Mouse (Mus musculus): ENCODE measurements around the gene Olfr1089.

The Olfr1089 gene

DNA sequence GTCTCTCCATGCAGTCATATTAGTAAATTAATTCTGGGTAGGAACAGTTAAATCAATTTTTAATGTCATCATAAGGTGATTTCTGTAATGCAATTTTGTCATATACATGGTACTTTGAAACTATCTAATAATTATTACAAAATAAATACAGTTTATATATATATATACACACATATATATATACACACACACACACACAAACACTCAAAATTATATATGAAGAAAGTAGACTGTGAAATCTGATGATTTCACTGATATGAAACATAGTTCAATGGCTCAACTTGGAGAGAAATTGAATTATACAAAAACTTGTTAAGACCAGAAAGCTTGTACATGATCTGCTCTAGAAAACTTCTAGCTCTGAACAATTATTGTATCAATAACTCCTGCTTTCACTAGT is at the start of gene Olfr1089:
TSS of gene Olfr1089 (minus strand) at position 101 of the 400 bp plus-strand sequence.
- no peak for DNase-seq

DNA sequence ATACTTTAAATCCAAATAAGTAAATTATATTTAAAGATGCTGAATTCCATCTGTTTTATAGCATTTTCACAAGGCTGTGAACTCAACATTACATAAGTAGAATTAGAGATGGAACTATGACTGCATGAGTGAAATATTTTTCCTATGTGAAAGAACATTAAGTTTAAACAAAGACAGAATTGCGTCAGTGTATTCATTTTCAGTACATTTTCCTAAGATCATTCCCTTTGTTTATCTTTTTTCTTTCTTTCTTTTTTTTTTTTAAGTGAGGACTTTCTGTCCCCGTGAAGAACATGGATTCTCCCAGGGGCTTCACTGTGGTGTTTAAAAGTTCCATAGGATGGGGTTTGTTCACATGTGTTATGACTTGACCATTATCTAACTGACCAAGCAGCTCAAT is 48.7 kb upstream of the Olfr1089 start, which contains the start of gene Olfr1093:
TSS of gene Olfr1093 (plus strand) at position 301 of the 400 bp plus-strand sequence.
- no peak for DNase-seq

DNA sequence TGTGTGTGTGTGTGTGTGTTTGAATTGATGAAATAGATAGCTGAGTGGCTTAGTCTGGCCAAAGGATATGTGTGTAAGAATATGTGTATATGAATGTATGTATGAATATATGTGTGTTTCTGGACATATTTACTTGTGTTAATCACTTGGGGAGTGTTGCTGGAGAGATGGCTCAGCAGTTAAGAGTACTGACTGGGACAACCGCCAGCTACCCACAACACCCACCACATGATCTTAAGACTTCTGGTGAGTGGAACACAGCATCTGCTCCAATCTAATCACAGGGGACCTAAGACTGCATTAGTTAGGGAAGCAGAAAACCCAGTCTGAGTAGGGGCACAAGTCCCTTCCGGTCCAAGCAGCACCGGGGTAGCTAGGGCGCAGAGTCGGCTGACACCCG is 27.5 kb upstream of the Olfr1089 start:
- DNase-seq = no peak

DNA sequence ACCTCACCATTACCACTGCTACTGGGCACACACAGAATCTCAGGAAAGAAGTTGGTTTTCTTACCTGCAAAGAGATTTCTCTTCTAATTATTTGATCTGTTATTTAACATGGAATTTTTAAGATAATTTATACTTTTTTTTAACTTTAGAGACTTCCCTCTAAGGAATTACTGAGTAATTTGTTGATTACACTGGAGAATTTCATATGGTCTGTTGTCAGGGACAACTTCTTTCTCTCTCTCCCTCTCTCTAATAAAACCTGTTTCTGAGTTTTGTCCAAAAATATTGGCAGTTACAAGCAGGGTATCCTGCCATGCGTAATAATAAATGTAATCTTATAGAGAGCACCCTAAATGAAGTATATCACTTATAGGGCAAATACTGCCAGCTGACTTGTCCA is 25.4 kb upstream of the Olfr1089 start, which contains the start of gene Olfr1090:
TSS of gene Olfr1090 (minus strand) at position 101 of the 400 bp plus-strand sequence.
- no peak for DNase-seq

DNA sequence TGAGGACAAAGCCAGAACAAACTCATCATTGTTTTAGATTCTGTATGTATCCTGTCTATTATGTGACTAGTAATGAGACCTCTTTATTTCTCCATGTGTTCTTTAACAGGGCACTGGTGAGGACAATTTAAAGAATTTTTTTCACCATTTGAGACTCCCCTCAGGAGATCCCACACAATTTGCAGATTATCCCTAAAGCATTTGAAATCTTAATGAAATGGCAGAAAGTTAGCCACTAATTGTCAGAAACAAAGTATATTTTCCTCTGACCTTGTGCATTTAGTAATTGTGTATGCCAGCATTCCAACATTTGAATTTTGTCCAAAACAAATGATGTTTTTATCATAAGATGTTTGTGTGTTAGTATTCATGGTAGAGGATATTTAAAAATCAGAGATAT is 35.2 kb downstream of the Olfr1089 start, which contains the start of gene Olfr1087:
TSS of gene Olfr1087 (minus strand) at position 101 of the 400 bp plus-strand sequence.
- no peak for DNase-seq
